Mouse (Mus musculus): Measurements from ENCODE around the gene Vmn2r-ps159. TPM values are rescaled to one million over a fixed set of nuclear protein-coding genes. Genes with fewer than 3 reads are reported as not detected.
"Not testable (repeated sequence)": the region's sequence is repeated elsewhere in the genome, so short reads cannot be mapped to it uniquely, and the experiment has no call there.

The Vmn2r-ps159 gene
- not detected in 2 replicates for polyA plus RNA-seq (2015; fragmentation: Nextera tagmentation; extraction: Ambion mirVana)

DNA sequence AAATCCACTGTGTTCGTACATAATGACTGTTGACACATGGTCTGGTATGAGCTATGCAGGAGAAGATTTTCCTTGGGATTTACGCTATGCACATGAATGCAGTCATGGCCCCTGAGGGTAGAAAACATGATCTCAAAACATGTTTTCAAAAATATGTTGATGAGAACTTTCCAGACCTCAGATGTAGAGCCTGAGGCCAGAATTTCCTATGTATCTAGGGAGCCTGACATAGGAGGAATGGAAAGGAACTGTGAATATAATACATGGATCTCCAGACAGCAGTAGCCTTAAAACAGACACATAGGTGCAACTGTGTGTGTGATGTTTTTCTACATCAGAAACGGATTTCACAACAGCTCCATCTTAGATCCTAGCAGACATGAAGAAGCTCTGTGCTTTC is at the start of gene Vmn2r-ps159:
Gene Vmn2r-ps159, plus strand, starts transcription at position 301 of the 400 bp plus-strand sequence.
- not testable (repeated sequence) for DNase-seq (ENCODE audit: low spot score)

DNA sequence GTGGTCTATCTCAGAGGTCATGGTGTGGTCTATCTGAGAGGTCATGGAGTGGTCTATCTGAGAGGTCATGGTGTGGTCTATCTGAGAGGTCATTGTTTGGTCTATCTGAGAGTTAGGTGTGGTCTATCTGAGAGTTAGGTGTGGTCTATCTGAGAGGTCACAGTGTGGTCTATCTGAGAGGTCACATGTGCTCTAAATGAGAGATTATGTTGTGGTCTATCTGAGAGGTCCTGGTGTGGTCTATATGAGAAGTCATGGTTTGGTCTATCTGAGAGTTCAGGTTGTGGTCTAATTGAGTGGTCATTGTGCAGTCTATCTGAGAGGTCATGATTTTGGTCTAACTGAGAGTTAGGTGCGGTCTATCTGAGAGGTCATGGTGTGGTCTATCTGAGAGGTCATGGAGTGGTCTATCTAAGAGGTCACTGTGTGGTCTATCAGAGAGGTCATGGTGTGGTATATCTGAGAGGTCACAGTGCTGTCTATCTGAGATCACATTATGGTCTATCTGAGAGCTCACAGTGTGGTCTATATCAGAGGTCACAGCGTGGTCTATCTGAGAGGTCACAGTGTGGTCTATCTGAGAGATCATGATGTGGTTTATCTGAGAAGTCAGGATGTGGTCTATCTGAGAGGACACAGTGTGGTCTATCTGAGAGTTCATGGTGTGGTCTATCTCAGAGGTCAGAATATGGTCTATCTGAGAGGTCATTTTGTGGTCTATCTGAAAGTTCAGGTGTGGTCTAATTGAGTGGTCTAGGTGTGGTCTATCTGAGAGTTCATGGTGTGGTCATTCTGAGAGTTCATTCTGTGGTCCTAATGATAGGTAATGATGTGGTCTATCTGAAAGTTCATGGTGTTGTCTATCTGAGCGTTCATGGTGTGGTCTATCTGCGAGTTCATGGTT is 10.9 kb downstream of the Vmn2r-ps159 start:
- peak; percentile 9 for DNase-seq (ENCODE audit: low spot score)

DNA sequence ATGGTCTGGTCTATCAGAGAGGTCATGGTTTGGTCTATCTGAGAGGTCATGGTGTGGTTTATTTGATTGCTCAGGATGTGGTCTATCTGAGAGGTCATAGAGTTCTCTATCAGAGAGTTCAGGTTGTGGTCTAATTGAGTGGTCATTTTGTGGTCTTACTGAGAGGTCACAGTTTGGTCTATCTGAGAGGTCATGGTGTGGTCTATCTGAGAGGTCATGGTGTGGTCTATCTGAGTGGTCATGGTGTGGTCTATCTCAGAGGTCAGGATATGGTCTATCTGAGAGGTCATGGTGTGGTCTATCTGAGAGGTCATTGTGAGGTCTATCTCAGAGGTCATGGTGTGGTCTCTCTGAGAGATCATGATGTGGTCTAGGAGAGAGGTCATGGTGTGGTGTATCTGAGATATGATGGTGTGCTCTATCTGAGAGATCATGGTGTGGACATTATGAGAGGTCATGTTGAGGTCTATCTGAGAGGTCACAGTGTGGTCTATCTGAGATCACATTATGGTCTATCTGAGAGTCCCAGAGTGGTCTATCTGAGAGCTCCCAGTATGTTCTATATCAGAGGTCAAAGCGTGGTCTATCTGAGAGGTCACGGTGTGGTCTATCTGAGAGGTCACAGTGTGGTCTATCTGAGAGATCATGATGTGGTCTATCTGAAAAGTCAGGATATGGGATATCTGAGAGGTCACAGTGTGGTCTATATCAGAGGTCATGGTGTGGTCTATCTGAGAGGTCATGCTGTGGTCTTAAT is 11.8 kb downstream of the Vmn2r-ps159 start:
- DNase-seq (ENCODE audit: low spot score): peak; percentile 48

DNA sequence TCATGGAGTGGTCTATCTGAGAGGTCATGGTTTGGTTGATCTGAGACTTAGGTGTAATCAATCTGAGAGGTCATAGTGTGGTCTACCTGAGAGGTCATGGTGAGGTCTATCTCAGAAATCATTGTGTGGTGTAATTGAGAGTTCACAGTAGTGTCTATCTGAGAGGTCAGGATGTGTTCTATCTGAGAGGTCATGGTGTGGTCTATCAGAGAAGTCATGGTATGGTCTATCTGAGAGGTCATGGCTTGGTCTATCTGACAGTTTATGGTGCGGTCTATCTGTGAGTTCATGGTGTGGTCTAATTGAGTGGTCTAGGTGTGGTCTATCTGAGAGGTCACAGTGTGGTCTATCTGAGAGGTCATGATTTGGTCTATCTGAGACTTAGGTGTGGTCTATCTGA is 12.4 kb downstream of the Vmn2r-ps159 start:
- no peak for DNase-seq (ENCODE audit: low spot score)

DNA sequence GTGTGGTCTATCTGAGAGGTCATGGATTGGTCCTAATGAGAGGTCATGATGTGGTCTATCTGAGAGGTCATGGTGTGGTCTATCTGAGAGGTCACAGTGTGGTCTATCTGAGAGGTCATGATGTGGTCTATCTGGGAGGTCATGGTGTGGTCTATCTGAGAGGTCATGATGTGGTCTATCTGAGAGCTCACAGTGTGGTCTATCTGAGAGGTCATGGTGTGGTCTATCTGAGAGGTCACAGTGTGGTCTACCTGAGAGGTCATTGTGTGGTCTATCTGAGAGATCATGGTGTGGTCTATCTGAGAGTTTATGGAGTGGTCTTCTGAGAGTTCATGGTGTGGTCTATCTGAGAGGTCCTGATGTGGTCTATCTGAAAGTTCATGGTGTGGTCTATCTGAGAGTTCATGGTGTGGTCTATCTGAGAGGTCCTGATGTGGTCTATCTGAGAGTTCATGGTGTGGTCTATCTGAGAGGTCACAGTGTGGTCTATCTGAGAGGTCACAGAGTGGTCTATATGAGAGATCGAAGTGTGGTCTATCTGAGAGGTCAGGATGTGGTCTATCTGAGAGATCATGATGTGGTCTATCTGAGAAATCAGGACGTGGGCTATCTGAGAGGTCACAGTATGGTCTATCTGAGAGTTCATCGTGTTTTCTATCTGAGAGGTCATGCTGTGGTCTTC is 26.0 kb downstream of the Vmn2r-ps159 start:
- not testable (repeated sequence) for DNase-seq (ENCODE audit: low spot score)

Other genes starting within 250 kb of the Vmn2r-ps159 start
- 16.3 and 17.5 TPM in 2 replicates for gene 9430015G10Rik, start 221.1 kb upstream of the Vmn2r-ps159 start, polyA plus RNA-seq (2015; fragmentation: Nextera tagmentation; extraction: Ambion mirVana)
- 0.09 and 0.23 TPM in 2 replicates for gene Rnf223, start 200.6 kb upstream of the Vmn2r-ps159 start, polyA plus RNA-seq (2015; fragmentation: Nextera tagmentation; extraction: Ambion mirVana)
- gene Agrn, start 133.6 kb upstream of the Vmn2r-ps159 start, polyA plus RNA-seq (2015; fragmentation: Nextera tagmentation; extraction: Ambion mirVana): 10.4 and 11.6 TPM in 2 replicates
- gene Isg15, start 130.3 kb upstream of the Vmn2r-ps159 start, polyA plus RNA-seq (2015; fragmentation: Nextera tagmentation; extraction: Ambion mirVana): 70.8 and 74.6 TPM in 2 replicates
- gene AW011738, start 127.8 kb upstream of the Vmn2r-ps159 start, polyA plus RNA-seq (2015; fragmentation: Nextera tagmentation; extraction: Ambion mirVana): 11.4 and 11.9 TPM in 2 replicates
- gene Perm1, start 115.2 kb upstream of the Vmn2r-ps159 start, polyA plus RNA-seq (2015; fragmentation: Nextera tagmentation; extraction: Ambion mirVana): 0.96 and 1.0 TPM in 2 replicates
- gene Plekhn1, start 96.2 kb upstream of the Vmn2r-ps159 start, polyA plus RNA-seq (2015; fragmentation: Nextera tagmentation; extraction: Ambion mirVana): 15.6 and 16.3 TPM in 2 replicates
- gene Noc2l, start 95.1 kb upstream of the Vmn2r-ps159 start, polyA plus RNA-seq (2015; fragmentation: Nextera tagmentation; extraction: Ambion mirVana): 82.9 and 89.1 TPM in 2 replicates
- gene Samd11, start 75.4 kb upstream of the Vmn2r-ps159 start, polyA plus RNA-seq (2015; fragmentation: Nextera tagmentation; extraction: Ambion mirVana): 0.32 and 0.59 TPM in 2 replicates

All from thymus, postnatal 0 days (tissue).